Mouse (Mus musculus): ENCODE measurements around the gene Rbm43. TPM values are rescaled to one million over a fixed set of nuclear protein-coding genes. Genes with fewer than 3 reads are reported as not detected.

Gene Rbm43
- polyA plus RNA-seq (2014; fragmentation: Illumina TruSeq; extraction: RNeasy Lipid Tissue Mini Kit (QIAGEN cat#74804); ENCODE audit: low read depth, low replicate concordance) = 31.6 TPM

DNA sequence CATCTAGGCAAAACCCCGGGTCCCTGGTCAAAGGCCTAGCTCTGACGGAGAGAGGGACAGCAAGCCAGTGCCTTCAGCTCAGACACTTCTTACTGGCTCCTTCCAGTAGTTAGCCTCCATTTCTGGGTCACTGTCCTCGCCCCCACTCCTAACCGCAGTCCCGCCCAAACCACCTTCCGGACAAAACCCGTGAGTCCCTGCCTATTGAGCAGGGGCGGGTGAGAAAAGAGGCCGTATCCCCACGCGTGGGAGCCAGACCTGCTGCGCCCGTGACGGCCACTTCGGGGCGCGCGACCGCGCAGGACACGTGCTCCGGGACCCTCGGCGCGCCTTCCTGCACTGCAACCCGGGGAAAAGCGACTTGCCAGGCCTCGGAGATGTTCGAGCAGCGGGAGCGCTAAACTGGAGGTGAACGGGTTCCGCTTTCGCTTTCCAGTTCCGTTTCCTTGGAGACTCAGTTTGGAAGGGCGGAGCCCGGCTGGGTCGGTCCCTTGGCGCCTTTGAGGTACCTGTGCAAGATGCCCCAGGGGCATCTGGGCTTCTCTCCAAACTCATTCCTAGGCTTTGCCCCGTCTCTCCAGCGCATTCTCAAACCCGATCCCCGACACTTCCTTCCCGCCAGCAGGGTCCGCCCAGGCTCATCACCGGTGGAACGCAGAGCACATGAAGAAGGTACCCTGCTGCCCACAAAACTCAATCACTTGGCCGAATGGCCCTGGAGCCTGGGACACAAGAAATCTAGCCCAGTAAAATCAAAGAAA is at the start of gene Rbm43:
Gene Rbm43 (minus strand): TSS at position 590 of the 761 bp plus-strand sequence.

DNA sequence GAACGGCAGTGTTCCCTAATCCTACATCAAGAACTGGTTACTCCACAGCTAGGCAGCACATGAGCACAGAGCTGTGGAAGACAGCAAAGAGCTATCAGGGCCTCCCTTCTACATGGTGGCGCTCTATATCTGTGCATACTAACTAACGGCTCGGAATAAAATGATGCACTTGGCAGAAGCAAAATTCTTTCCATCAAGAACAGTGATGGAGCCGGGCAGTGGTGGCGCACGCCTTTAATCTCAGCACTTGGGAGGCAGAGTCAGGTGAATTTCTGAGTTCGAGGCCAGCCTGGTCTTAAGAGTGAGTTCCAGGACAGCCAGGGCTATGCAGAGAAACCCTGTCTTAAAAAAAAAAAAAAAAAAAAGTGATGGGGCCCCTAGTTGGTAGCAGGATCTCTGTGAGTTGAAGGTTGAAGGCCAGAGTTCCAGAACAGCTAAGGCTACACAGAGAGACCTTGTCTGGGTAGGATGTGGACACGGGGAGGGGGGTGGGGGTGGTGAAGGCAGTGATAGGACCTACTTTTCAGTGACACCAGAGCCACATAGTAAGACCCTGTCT is 38.5 kb upstream of the Rbm43 start, which contains the start of gene Nmi:
Gene Nmi (minus strand): TSS at position 85 of the 559 bp plus-strand sequence.

Other genes starting within 250 kb of the Rbm43 start
- gene Nmi, start 38.3 kb upstream of the Rbm43 start, polyA plus RNA-seq (2014; fragmentation: Illumina TruSeq; extraction: RNeasy Lipid Tissue Mini Kit (QIAGEN cat#74804); ENCODE audit: low read depth, low replicate concordance) = 77.9 TPM
- 1.5 TPM for gene Tnfaip6, start 102.8 kb upstream of the Rbm43 start, polyA plus RNA-seq (2014; fragmentation: Illumina TruSeq; extraction: RNeasy Lipid Tissue Mini Kit (QIAGEN cat#74804); ENCODE audit: low read depth, low replicate concordance)
- gene Rif1, start 137.7 kb upstream of the Rbm43 start, polyA plus RNA-seq (2014; fragmentation: Illumina TruSeq; extraction: RNeasy Lipid Tissue Mini Kit (QIAGEN cat#74804); ENCODE audit: low read depth, low replicate concordance) = 57.5 TPM

All from sigmoid colon, adult 10 weeks (tissue).